Mouse (Mus musculus): ENCODE results near the gene Als2cl. TPM values are rescaled to one million over a fixed set of nuclear protein-coding genes. Genes with fewer than 3 reads are reported as not detected.

Gene Als2cl
- 1.5 and 2.6 TPM in 2 replicates for polyA plus RNA-seq (2014; fragmentation: Nextera tagmentation; extraction: Ambion mirVana)

GRCm38 (mm10) chr9:110879191-110879920 lies at the start of gene Als2cl:
TSS of gene Als2cl (plus strand) at chr9:110879870.
- H3K4me3 ChIP-seq (ENCODE audit: low read depth, low read length), result peak within 1 kb of the TSS; percentile 45
- H3K9me3 ChIP-seq (ENCODE audit: control insufficient read depth, low read length), result no peaks in the 10 kb centered on the region
- 16% methylated on average over 12 of the region's 12 CpGs for WGBS
- peak within 1 kb of the TSS; percentile 81 for H3K4me2 ChIP-seq (ENCODE audit: low read depth, low read length)
- H3K4me1 ChIP-seq (ENCODE audit: control insufficient read depth, insufficient read depth, low read length), result peaks cover 17% of the 10 kb centered on the region
- H3K27me3 ChIP-seq (ENCODE audit: control insufficient read depth, insufficient read depth, low read length), result peaks cover 22% of the 10 kb centered on the region
- no peaks in the 10 kb centered on the region for H3K36me3 ChIP-seq (ENCODE audit: control insufficient read depth, insufficient read depth, low read length)
- no peak for ATAC-seq (ENCODE audit: low read depth)
- H3K9ac ChIP-seq (replicated peaks; ENCODE audit: low read depth, low read length), result peak within 1 kb of the TSS; percentile 57
- H3K27ac ChIP-seq (ENCODE audit: low read depth, low read length), result no peak within 1 kb of the TSS

DNA sequence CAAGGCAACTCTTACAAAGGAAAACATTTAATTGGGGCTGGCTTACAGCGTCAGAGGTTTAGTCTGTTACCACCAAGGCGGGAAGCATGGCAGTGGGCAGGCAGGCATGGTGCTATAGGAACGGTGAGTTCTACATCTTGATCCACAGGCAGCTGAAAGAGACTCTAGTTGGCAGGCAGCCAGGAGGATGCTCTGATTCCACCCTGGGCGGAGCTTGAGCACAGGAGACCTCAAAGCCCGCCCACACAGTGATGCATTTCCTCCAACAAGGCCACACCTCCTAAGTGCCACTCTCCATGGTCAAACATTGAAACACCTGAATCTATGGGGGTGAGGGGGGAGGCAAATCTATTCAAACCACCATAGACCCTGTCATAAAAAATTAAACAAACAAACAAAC lies 46.6 kb upstream of the Als2cl start:
- H3K4me3 ChIP-seq (ENCODE audit: low read depth, low read length), result no peak overlapping the region

GRCm38 (mm10) chr9:110834411-110834810 lies 45.3 kb upstream of the Als2cl start, which contains the start of gene Prss45:
TSS of gene Prss45 (plus strand) at chr9:110834588.
- no peak within 1 kb of the TSS for H3K4me3 ChIP-seq (ENCODE audit: low read depth, low read length)
- no peaks in the 10 kb centered on the region for H3K9me3 ChIP-seq (ENCODE audit: control insufficient read depth, low read length)
- H3K27ac ChIP-seq (ENCODE audit: low read depth, low read length), result no peak within 1 kb of the TSS
- no peak within 1 kb of the TSS for H3K4me2 ChIP-seq (ENCODE audit: low read depth, low read length)
- H3K27me3 ChIP-seq (ENCODE audit: control insufficient read depth, insufficient read depth, low read length), result no peaks in the 10 kb centered on the region
- no peaks in the 10 kb centered on the region for H3K4me1 ChIP-seq (ENCODE audit: control insufficient read depth, insufficient read depth, low read length)
- no peaks in the 10 kb centered on the region for H3K36me3 ChIP-seq (ENCODE audit: control insufficient read depth, insufficient read depth, low read length)
- no peak within 1 kb of the TSS for H3K9ac ChIP-seq (replicated peaks; ENCODE audit: low read depth, low read length)
- ATAC-seq (ENCODE audit: low read depth), result no peak
- 80% methylated on average over 19 of the region's 19 CpGs for WGBS

More for the DNA sequence above, 46.6 kb upstream of the Als2cl start:
- no peaks in the 10 kb centered on the region for H3K36me3 ChIP-seq (ENCODE audit: control insufficient read depth, insufficient read depth, low read length)
- no peaks in the 10 kb centered on the region for H3K9me3 ChIP-seq (ENCODE audit: control insufficient read depth, low read length)
- H3K9ac ChIP-seq (replicated peaks; ENCODE audit: low read depth, low read length), result no peak overlapping the region
- no peak overlapping the region for H3K4me2 ChIP-seq (ENCODE audit: low read depth, low read length)
- no peak for ATAC-seq (ENCODE audit: low read depth)
- 73% methylated on average over 5 of the region's 5 CpGs for WGBS
- no peaks in the 10 kb centered on the region for H3K4me1 ChIP-seq (ENCODE audit: control insufficient read depth, insufficient read depth, low read length)
- no peaks in the 10 kb centered on the region for H3K27me3 ChIP-seq (ENCODE audit: control insufficient read depth, insufficient read depth, low read length)
- no peak overlapping the region for H3K27ac ChIP-seq (ENCODE audit: low read depth, low read length)

DNA sequence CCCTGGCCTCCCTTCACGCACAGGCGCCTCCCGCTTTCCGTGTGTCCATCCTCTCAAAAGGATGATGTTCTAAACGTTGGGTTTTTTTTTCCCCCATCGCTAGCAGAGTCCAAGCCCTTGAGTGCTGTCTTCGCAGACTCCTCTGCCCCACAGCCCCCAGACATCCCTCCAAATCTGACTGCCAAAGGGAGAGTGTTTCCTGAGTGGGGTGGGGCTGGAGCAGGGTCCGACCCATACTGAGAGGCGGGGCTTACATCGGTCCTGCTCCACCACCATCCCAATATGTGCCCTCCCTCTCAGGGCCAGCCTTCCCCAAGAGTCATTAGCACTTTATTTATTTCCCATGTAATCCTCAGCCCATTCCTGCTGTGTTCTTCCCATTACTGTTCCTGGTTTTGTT lies 44.7 kb upstream of the Als2cl start:
- no peak overlapping the region for H3K4me3 ChIP-seq (ENCODE audit: low read depth, low read length)
- ATAC-seq (ENCODE audit: low read depth), result no peak
- H3K4me1 ChIP-seq (ENCODE audit: control insufficient read depth, insufficient read depth, low read length), result no peaks in the 10 kb centered on the region
- H3K9me3 ChIP-seq (ENCODE audit: control insufficient read depth, low read length), result no peaks in the 10 kb centered on the region
- WGBS, result 41% methylated on average over 10 of the region's 10 CpGs
- no peaks in the 10 kb centered on the region for H3K27me3 ChIP-seq (ENCODE audit: control insufficient read depth, insufficient read depth, low read length)
- H3K9ac ChIP-seq (replicated peaks; ENCODE audit: low read depth, low read length), result no peak overlapping the region
- no peak overlapping the region for H3K27ac ChIP-seq (ENCODE audit: low read depth, low read length)
- no peaks in the 10 kb centered on the region for H3K36me3 ChIP-seq (ENCODE audit: control insufficient read depth, insufficient read depth, low read length)
- H3K4me2 ChIP-seq (ENCODE audit: low read depth, low read length), result no peak overlapping the region

DNA sequence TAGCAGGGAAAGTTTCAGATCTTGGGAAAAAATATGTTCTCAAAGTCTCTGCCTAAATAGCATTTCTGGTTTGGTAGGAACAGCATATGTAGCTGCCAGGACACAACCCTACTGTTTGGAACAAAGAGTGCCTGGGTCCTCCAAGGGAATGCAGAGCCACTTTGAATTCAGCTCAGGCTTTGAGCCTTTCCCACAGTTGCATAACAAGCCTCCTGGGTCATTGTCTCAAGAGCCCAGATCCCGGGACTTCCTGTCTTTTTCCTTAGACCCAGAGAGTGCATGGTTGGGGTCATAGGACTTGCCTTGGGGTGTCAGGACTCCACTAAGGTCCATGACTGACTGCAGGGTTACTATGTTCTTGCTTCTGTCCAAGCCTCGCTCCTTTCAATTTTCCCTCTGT lies 43.6 kb upstream of the Als2cl start:
- no peaks in the 10 kb centered on the region for H3K36me3 ChIP-seq (ENCODE audit: control insufficient read depth, insufficient read depth, low read length)
- WGBS, result 64% methylated on average over 2 of the region's 2 CpGs
- H3K9me3 ChIP-seq (ENCODE audit: control insufficient read depth, low read length), result no peaks in the 10 kb centered on the region
- no peaks in the 10 kb centered on the region for H3K27me3 ChIP-seq (ENCODE audit: control insufficient read depth, insufficient read depth, low read length)
- H3K4me1 ChIP-seq (ENCODE audit: control insufficient read depth, insufficient read depth, low read length), result no peaks in the 10 kb centered on the region
- no peak overlapping the region for H3K4me3 ChIP-seq (ENCODE audit: low read depth, low read length)
- H3K9ac ChIP-seq (replicated peaks; ENCODE audit: low read depth, low read length), result no peak overlapping the region
- no peak overlapping the region for H3K27ac ChIP-seq (ENCODE audit: low read depth, low read length)
- no peak for ATAC-seq (ENCODE audit: low read depth)
- no peak overlapping the region for H3K4me2 ChIP-seq (ENCODE audit: low read depth, low read length)

GRCm38 (mm10) chr9:110840905-110841304 lies 38.8 kb upstream of the Als2cl start:
- Histone ChIP-seq H3K9ac (replicated peaks; ENCODE audit: low read depth, low read length) (no peak overlapping the region), H3K4me2 (ENCODE audit: low read depth, low read length) (no peak overlapping the region), H3K27me3 (ENCODE audit: control insufficient read depth, insufficient read depth, low read length) (no peaks in the 10 kb centered on the region), H3K9me3 (ENCODE audit: control insufficient read depth, low read length) (no peaks in the 10 kb centered on the region), H3K4me3 (ENCODE audit: low read depth, low read length) (no peak overlapping the region), H3K27ac (ENCODE audit: low read depth, low read length) (no peak overlapping the region), H3K36me3 (ENCODE audit: control insufficient read depth, insufficient read depth, low read length) (no peaks in the 10 kb centered on the region), H3K4me1 (ENCODE audit: control insufficient read depth, insufficient read depth, low read length) (no peaks in the 10 kb centered on the region)
- no peak for ATAC-seq (ENCODE audit: low read depth)
- whole genome bisulfite sequencing, result 68% methylated on average over 6 of the region's 6 CpGs

- Histone ChIP-seq H3K27me3 (ENCODE audit: control insufficient read depth, insufficient read depth, low read length) (no peaks in the 10 kb centered on the region), H3K36me3 (ENCODE audit: control insufficient read depth, insufficient read depth, low read length) (no peaks in the 10 kb centered on the region), H3K4me3 (ENCODE audit: low read depth, low read length) (no peak overlapping the region), H3K4me1 (ENCODE audit: control insufficient read depth, insufficient read depth, low read length) (no peaks in the 10 kb centered on the region), H3K4me2 (ENCODE audit: low read depth, low read length) (no peak overlapping the region), H3K9me3 (ENCODE audit: control insufficient read depth, low read length) (no peaks in the 10 kb centered on the region), H3K9ac (replicated peaks; ENCODE audit: low read depth, low read length) (no peak overlapping the region), H3K27ac (ENCODE audit: low read depth, low read length) (no peak overlapping the region)
- no peak for ATAC-seq (ENCODE audit: low read depth)
- WGBS, result 83% methylated on average over 2 of the region's 2 CpGs
These were observed 38.2 kb upstream of the Als2cl start for GRCm38 (mm10) chr9:110841438-110841837.

DNA sequence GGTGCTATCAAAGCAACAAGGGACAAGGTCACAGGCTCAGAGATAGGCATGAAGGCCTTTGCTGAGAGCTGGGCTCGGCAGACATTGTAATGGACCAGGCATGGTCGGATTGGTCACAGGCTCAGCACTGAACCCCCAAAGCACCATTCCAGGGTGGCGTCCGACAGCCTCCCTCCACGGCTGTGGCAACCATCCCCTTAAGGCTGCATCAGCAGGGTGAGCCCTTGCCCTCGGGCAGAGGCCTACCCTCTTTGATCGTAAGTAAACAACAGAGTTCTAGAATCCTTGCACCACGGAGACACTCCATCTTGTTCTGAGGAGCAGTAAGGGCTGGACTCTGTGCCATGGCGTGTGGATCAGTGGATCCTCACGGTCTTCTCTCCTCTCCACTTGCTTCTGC lies 35.5 kb upstream of the Als2cl start, which contains the start of gene Prss46:
TSS of gene Prss46 (plus strand) at position 301 of the 400 bp plus-strand sequence.
- Histone ChIP-seq H3K9ac (replicated peaks; ENCODE audit: low read depth, low read length) (no peak within 1 kb of the TSS), H3K36me3 (ENCODE audit: control insufficient read depth, insufficient read depth, low read length) (no peaks in the 10 kb centered on the region), H3K4me3 (ENCODE audit: low read depth, low read length) (no peak within 1 kb of the TSS), H3K4me2 (ENCODE audit: low read depth, low read length) (no peak within 1 kb of the TSS), H3K4me1 (ENCODE audit: control insufficient read depth, insufficient read depth, low read length) (no peaks in the 10 kb centered on the region), H3K27ac (ENCODE audit: low read depth, low read length) (no peak within 1 kb of the TSS), H3K9me3 (ENCODE audit: control insufficient read depth, low read length) (no peaks in the 10 kb centered on the region), H3K27me3 (ENCODE audit: control insufficient read depth, insufficient read depth, low read length) (no peaks in the 10 kb centered on the region)
- ATAC-seq (ENCODE audit: low read depth), result no peak
- 89% methylated on average over 10 of the region's 10 CpGs for WGBS

GRCm38 (mm10) chr9:110849162-110849561 lies 30.5 kb upstream of the Als2cl start:
- no peak for ATAC-seq (ENCODE audit: low read depth)
- WGBS, result 83% methylated on average over 7 of the region's 7 CpGs
- Histone ChIP-seq H3K4me3 (ENCODE audit: low read depth, low read length) (no peak overlapping the region), H3K9me3 (ENCODE audit: control insufficient read depth, low read length) (no peaks in the 10 kb centered on the region), H3K4me2 (ENCODE audit: low read depth, low read length) (no peak overlapping the region), H3K27me3 (ENCODE audit: control insufficient read depth, insufficient read depth, low read length) (no peaks in the 10 kb centered on the region), H3K4me1 (ENCODE audit: control insufficient read depth, insufficient read depth, low read length) (no peaks in the 10 kb centered on the region), H3K27ac (ENCODE audit: low read depth, low read length) (no peak overlapping the region), H3K9ac (replicated peaks; ENCODE audit: low read depth, low read length) (no peak overlapping the region), H3K36me3 (ENCODE audit: control insufficient read depth, insufficient read depth, low read length) (no peaks in the 10 kb centered on the region)
